Mouse (Mus musculus) heart, embryonic 14.5 days (tissue): ENCODE measurements around the gene Ndufs4. TPM values are rescaled to one million over a fixed set of nuclear protein-coding genes. Genes with fewer than 3 reads are reported as not detected.

Experiments used
- ATAC-seq: fragments of 200-750 bp; cut with Nextera tagmentation; 2 replicates; pipeline ENCODE4 v1.8.0; 2017; ENCODE audit warnings: low read depth, moderate TSS enrichment; ENCODE audit not compliant: insufficient number of reproducible peaks, insufficient read depth, low FRiP score
- H3K27ac ChIP-seq, 2 experiments: fragments of 200-500 bp in 1 of 2; fragments of 300-500 bp in 1 of 2; sonication (generic) in 1 of 2; replicated peaks in 1 of 2; 2 replicates each; pipeline ENCODE4 v1.5.1; 2012 to 2014; ENCODE audit warnings: low read depth in 2 of 2, low read length in 2 of 2, control low read depth in 1 of 2, mild to moderate bottlenecking in 1 of 2, mixed read lengths in 1 of 2; ENCODE audit not compliant: control insufficient read depth in 1 of 2, insufficient read depth in 1 of 2
- H3K27me3 ChIP-seq: fragments of 300-500 bp; sonication (generic); 2 replicates; pipeline ENCODE4 v1.6.1; 2014; ENCODE audit warnings: mild to moderate bottlenecking, low read length, control low read depth; ENCODE audit not compliant: control insufficient read depth, insufficient read depth
- H3K36me3 ChIP-seq: fragments of 300-500 bp; sonication (generic); 2 replicates; pipeline ENCODE4 v1.6.1; 2014; ENCODE audit warnings: mild to moderate bottlenecking, control low read depth, low read length, mixed read lengths; ENCODE audit not compliant: control insufficient read depth, insufficient read depth
- H3K4me1 ChIP-seq, 2 experiments: fragments of 200-500 bp in 1 of 2; fragments of 300-500 bp in 1 of 2; sonication (generic) in 1 of 2; 2 replicates each; pipeline ENCODE4 v1.6.1; 2012 to 2014; ENCODE audit warnings: low read length in 2 of 2, control low read depth in 1 of 2, mixed read lengths in 1 of 2; ENCODE audit not compliant: control insufficient read depth in 2 of 2, insufficient read depth in 2 of 2
- H3K4me2 ChIP-seq: fragments of 300-500 bp; sonication (generic); 2 replicates; pipeline ENCODE4 v1.6.1; 2014; ENCODE audit warnings: mild to moderate bottlenecking, low read length
- H3K4me3 ChIP-seq, 2 experiments: fragments of 200-500 bp in 1 of 2; fragments of 300-500 bp in 1 of 2; sonication (generic) in 1 of 2; 2 replicates each; pipeline ENCODE4 v1.5.1; 2012 to 2014; ENCODE audit warnings: low read length in 2 of 2, mild to moderate bottlenecking in 2 of 2, control low read depth in 1 of 2, low read depth in 1 of 2, moderate library complexity in 1 of 2; ENCODE audit not compliant: control insufficient read depth in 1 of 2, insufficient read depth in 1 of 2
- H3K9ac ChIP-seq: fragments of 300-500 bp; sonication (generic); 2 replicates; pipeline ENCODE4 v1.6.1; 2014; ENCODE audit warnings: mild to moderate bottlenecking, low read length
- H3K9me3 ChIP-seq: fragments of 300-500 bp; sonication (generic); 2 replicates; pipeline ENCODE4 v1.6.1; 2016; ENCODE audit warnings: low read length, control low read depth; ENCODE audit not compliant: control insufficient read depth
- WGBS: fragments of 180-500 bp; shearing (Covaris S2); extraction: QIAGEN DNeasy Blood & Tissue Kit; methylation state at CpG from one replicate; pipeline ENCODE4 v1.1.7; 2014; 5-methylcytosine and 5-hydroxymethylcytosine counted together
- polyA plus RNA-seq: library from polyadenylated mRNA; unstranded; fragments of >200 nt; fragmentation: Nextera tagmentation; extraction: Ambion mirVana; gene quantifications from 2 replicates; pipeline ENCODE4 v1.2.1, GENCODE M21; 2014

Gene Ndufs4
- polyA plus RNA-seq, 1 experiment from 2014 or later, result 507 TPM

GRCm38 (mm10) chr13:114406424-114406823, 18.4 kb upstream of the Ndufs4 start:
- Histone ChIP-seq H3K4me1 (no peaks in the 10 kb centered on the region), H3K27me3 (no peaks in the 10 kb centered on the region), H3K36me3 (no peaks in the 10 kb centered on the region), H3K4me2 (no peak overlapping the region), H3K9ac (no peak overlapping the region), H3K9me3 (no peaks in the 10 kb centered on the region), H3K4me3 (no peak overlapping the region), H3K27ac (no peak overlapping the region)
- ATAC-seq, result no peak
- 27% methylated on average over 5 of the region's 5 CpGs for WGBS

- Histone ChIP-seq H3K36me3 (no peaks in the 10 kb centered on the region), H3K27ac (no peak overlapping the region), H3K27me3 (no peaks in the 10 kb centered on the region), H3K4me1 (no peaks in the 10 kb centered on the region), H3K9me3 (no peaks in the 10 kb centered on the region), H3K4me3 (no peak overlapping the region), H3K9ac (no peak overlapping the region), H3K4me2 (no peak overlapping the region)
- no peak for ATAC-seq
- WGBS, result 87% methylated on average over 9 of the region's 9 CpGs
Observed at GRCm38 (mm10) chr13:114405100-114405715, 17.1 kb upstream of the Ndufs4 start.

GRCm38 (mm10) chr13:114398906-114399305, 10.8 kb upstream of the Ndufs4 start:
- no peaks in the 10 kb centered on the region for H3K36me3 ChIP-seq
- H3K4me2 ChIP-seq, result no peak overlapping the region
- no peaks in the 10 kb centered on the region for H3K4me1 ChIP-seq
- H3K4me3 ChIP-seq, result no peak overlapping the region
- ATAC-seq, result no peak
- H3K9ac ChIP-seq, result no peak overlapping the region
- H3K27me3 ChIP-seq, result no peaks in the 10 kb centered on the region
- 71% methylated on average over 2 of the region's 2 CpGs for WGBS
- H3K9me3 ChIP-seq, result no peaks in the 10 kb centered on the region
- H3K27ac ChIP-seq, result no peak overlapping the region

GRCm38 (mm10) chr13:114397281-114397680, 9.2 kb upstream of the Ndufs4 start:
- H3K27me3 ChIP-seq, result no peaks in the 10 kb centered on the region
- H3K4me3 ChIP-seq, result no peak overlapping the region
- no peaks in the 10 kb centered on the region for H3K36me3 ChIP-seq
- no peak overlapping the region for H3K4me2 ChIP-seq
- ATAC-seq, result no peak
- no peaks in the 10 kb centered on the region for H3K4me1 ChIP-seq
- H3K9me3 ChIP-seq, result no peaks in the 10 kb centered on the region
- 80% methylated on average over 9 of the region's 9 CpGs for WGBS
- no peak overlapping the region for H3K27ac ChIP-seq
- H3K9ac ChIP-seq, result no peak overlapping the region

GRCm38 (mm10) chr13:114396863-114397262, 8.8 kb upstream of the Ndufs4 start:
- 59% methylated on average over 10 of the region's 10 CpGs for whole genome bisulfite sequencing
- no peak for ATAC-seq
- no peak overlapping the region for H3K9ac ChIP-seq

GRCm38 (mm10) chr13:114394784-114395183, 6.7 kb upstream of the Ndufs4 start:
- Histone ChIP-seq H3K4me1 (no peaks in the 10 kb centered on the region), H3K9ac (no peak overlapping the region), H3K27ac (no peak overlapping the region), H3K36me3 (no peaks in the 10 kb centered on the region), H3K4me2 (no peak overlapping the region), H3K27me3 (no peaks in the 10 kb centered on the region), H3K4me3 (no peak overlapping the region), H3K9me3 (no peaks in the 10 kb centered on the region)
- 91% methylated on average over 2 of the region's 2 CpGs for WGBS
- ATAC-seq, result no peak

More at GRCm38 (mm10) chr13:114396863-114397262, 8.8 kb upstream of the Ndufs4 start:
- H3K27ac ChIP-seq, result no peak overlapping the region
- H3K27me3 ChIP-seq, result no peaks in the 10 kb centered on the region
- no peaks in the 10 kb centered on the region for H3K4me1 ChIP-seq
- no peaks in the 10 kb centered on the region for H3K9me3 ChIP-seq
- no peaks in the 10 kb centered on the region for H3K36me3 ChIP-seq
- H3K4me2 ChIP-seq, result no peak overlapping the region
- H3K4me3 ChIP-seq, result no peak overlapping the region

GRCm38 (mm10) chr13:114392501-114392900, 4.4 kb upstream of the Ndufs4 start:
- Histone ChIP-seq H3K4me2 (no peak overlapping the region), H3K36me3 (no peaks in the 10 kb centered on the region), H3K4me1 (0 out of 4 replicates have a peak, but pooled peaks cover 0 to 3% of the 10 kb centered on the region in 2 experiments), H3K9ac (no peak overlapping the region), H3K4me3 (no peak overlapping the region), H3K27me3 (no peaks in the 10 kb centered on the region), H3K9me3 (no peaks in the 10 kb centered on the region), H3K27ac (no peak overlapping the region)
- no peak for ATAC-seq
